Mouse (Mus musculus) heart, adult 2 months (tissue): Measurements from ENCODE around the gene Mea1.

ENCODE experiments used
- CTCF ChIP-seq: fragments of 200-600 bp; IDR thresholded peaks from 2 replicates; pipeline ENCODE4 v1.8.1; 2022; ENCODE audit warnings: antibody characterized with exemption, mild to moderate bottlenecking, moderate library complexity
- EP300 ChIP-seq: fragments of 200-500 bp; IDR thresholded peaks from 2 replicates; pipeline ENCODE4 v1.6.1; 2011; ENCODE audit warnings: low read depth, low read length, control low read depth; ENCODE audit not compliant: insufficient read depth

GRCm38 (mm10) chr17:46651292-46651691 is 27.3 kb upstream of the Mea1 start:
- TF ChIP-seq CTCF: no peak
- TF ChIP-seq EP300: no peak
